Mouse (Mus musculus) CH12F3 (cell line): ENCODE data around the gene Klk5.

ENCODE experiments used
- in situ Hi-C: fragments of 300-500 bp; cut with MboI; formaldehyde crosslinking; loops from 2 replicates; pipeline ENCODE4 v1.14.3; 2020; ENCODE audit warnings: low sequenced_read_pairs

The Klk5 gene

GRCm38 (mm10) chr7:43841701-43842100, at the start of gene Klk5:
Gene Klk5, plus strand, starts transcription at chr7:43841971.
- in situ Hi-C loops: no loop called here

DNA sequence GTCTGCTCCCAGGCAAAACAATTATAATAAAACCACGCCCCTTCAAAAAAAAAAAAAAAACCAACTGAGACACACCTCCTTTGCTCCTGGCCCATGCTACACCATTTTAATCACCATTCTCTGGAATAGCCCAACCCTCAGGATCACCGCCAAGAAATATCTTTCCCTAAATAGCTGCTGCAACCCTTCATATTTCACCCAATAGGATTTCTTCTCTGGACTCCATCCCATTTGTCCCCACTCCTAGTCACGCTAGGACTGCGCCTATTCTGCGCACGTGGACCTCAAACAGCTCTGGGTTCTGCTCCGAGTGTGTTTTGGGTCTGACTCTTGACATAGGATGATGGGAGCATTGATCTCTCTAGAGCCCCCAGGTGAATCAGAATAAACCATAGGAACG, 45.4 kb upstream of the Klk5 start:
- in situ Hi-C loops: no loop called here

GRCm38 (mm10) chr7:43797333-43797769, 44.4 kb upstream of the Klk5 start, which contains the start of gene Klk8:
Gene Klk8, plus strand, starts transcription at chr7:43797577.
- in situ Hi-C loops: no loop called here

DNA sequence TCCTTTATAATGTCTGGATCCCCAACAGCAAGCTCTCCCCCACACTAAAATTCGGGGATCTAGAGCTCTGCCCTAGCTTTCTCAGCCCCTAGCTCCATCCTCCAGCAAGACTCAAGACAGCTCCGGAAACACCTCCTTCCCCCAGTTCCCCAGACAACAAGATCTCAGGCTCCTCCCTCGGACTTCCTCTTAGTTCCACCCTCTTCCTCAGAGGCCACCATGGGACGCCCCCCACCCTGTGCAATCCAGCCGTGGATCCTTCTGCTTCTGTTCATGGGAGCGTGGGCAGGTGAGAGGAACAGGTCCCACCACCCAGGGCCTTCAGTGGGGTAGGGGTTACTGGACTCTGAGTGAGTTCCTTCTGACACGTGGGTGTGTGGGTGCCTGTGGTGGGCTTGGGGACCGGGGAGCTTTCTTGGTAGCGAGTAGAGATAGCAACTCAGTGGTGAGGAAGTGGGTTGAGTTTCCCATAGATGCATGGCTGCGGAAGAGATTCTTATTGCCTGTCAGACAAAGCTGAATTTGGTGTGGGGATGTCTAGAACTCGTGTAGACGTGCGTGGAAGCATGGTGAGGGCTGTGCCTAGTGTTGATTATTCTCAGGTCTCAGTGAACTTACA, 43.8 kb upstream of the Klk5 start:
- in situ Hi-C loops: no loop called here

- in situ Hi-C loops: no loop called here
Observed at GRCm38 (mm10) chr7:43799876-43800275, 41.9 kb upstream of the Klk5 start.

GRCm38 (mm10) chr7:43810994-43811393, 30.8 kb upstream of the Klk5 start, which contains the start of gene Klk7:
Gene Klk7, plus strand, starts transcription at chr7:43811294.
- in situ Hi-C loops: no loop called here

GRCm38 (mm10) chr7:43815211-43815610, 26.6 kb upstream of the Klk5 start:
- in situ Hi-C loops: no loop called here

DNA sequence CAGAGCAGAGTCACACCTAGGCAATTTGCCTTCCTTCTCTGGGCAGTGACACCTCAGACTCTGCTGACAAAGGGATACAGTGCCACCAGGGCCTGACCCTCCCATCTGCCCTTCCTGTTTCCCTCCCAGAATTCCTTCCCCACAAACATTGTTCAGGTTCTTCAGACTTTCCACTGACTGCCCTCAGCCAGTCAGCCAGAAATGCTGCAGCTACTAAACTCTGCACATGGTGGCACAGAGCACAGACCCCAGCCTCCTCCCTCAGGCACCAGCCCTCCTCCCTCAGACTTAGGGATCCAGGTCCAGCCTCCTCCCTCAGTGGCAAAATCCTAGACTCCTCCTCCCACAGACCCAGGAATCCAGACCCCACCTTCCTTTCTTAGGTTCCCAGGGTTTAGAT, 25.0 kb upstream of the Klk5 start:
- in situ Hi-C loops: no loop called here

DNA sequence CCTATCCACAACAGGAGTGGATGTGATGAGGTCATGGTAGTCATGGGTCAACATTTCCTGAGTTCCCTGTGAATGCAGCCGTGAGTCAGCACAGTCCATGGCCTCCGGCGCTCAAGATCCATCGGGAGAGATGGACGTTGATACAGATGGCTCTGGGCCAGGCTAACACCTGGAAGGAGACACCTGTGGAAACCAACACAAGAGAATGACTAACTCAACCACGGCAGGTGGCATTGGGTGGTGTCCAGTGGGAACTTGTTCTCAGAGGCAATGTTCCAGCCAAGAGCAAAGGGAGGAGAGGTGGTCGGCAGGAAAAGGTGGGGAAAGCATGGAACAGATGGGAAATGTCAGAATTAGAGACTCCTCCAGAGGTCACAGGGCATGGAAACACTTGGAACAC, 20.2 kb upstream of the Klk5 start:
- in situ Hi-C loops: no loop called here

DNA sequence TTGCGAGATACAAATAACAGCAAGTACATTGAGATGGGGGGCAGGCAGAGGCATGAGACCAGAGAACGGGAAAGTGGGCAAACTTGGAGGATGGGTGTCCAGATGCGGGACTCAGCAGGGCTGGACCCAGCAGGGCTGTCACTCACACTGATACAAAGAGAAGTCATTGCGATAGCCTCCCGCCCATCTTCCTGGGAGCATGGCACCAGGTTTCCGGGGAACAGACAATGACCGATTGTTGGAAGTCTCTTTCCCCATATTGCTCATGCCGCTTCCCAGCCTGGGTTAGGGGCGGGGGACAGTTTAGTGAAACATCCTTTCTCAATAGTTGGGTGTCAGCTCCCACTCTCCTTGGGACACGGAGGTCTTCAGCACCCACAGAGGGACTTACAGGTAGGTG, 17.6 kb upstream of the Klk5 start, which contains the start of gene Klk6:
Gene Klk6 (plus strand): TSS at position 301 of the 400 bp plus-strand sequence.
- in situ Hi-C loops: no loop called here

DNA sequence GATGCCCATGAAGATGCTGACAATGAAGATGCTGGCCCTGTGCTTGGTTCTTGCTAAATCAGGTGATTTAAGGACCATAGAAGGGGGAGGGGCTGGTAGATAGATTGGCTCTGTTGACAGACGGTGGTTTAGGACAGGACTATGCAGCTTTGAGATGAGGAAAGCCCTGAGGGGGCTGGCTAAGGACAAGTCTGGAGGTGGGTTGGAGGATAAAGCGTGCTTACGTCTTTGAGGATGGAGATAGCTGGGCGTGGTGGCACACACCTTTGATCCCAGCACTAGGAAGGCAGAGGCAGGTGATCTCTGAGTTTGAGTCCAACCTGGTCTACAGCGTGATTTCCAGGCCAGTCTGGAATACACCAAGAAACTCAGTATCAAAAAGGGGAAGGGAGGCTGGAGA, 15.7 kb upstream of the Klk5 start:
- in situ Hi-C loops: no loop called here

GRCm38 (mm10) chr7:43827706-43828105, 14.1 kb upstream of the Klk5 start:
- in situ Hi-C loops: no loop called here

- in situ Hi-C loops: no loop called here
Observed at GRCm38 (mm10) chr7:43829006-43829405, 12.8 kb upstream of the Klk5 start.

- in situ Hi-C loops: no loop called here
Observed at GRCm38 (mm10) chr7:43843801-43844200, 2.0 kb downstream of the Klk5 start.

GRCm38 (mm10) chr7:43851616-43852015, 9.8 kb downstream of the Klk5 start:
- in situ Hi-C loops: no loop called here

DNA sequence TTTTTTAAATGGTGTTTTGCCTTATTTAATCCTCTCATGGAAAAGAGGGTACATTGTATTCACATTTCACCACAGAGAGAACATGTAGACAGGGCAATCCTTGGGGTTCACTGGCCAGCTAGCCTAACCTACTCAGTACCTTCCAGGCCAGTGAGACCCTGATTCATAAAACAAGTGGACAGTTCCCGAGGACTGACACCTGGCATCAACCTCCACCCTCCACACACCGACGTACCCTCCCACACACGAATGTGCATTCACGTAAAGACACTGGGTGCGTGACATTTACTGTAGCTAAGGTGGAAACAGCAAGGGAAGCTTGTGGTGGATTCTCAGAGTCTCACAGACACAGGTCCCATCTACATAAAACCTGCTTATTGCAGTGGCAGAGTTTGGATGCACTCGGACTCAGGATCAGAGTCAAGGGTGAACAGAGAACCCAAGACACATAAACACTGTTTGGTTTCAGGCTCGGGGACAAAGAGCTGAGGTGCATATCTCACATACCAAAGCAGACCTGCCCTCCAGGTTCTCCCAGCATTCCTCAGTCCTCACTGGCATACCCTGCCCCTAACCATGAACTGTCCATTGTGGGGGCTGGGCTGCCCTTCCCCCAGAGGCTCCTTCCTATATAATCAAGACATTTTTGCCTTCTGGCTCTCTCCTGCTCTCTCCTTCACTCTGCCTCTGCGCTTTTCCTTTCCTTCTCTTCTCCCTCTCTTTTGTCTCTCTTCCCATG, 13.0 kb downstream of the Klk5 start:
- in situ Hi-C loops: no loop called here

- in situ Hi-C loops: no loop called here
Observed at GRCm38 (mm10) chr7:43855709-43856108, 13.9 kb downstream of the Klk5 start.

DNA sequence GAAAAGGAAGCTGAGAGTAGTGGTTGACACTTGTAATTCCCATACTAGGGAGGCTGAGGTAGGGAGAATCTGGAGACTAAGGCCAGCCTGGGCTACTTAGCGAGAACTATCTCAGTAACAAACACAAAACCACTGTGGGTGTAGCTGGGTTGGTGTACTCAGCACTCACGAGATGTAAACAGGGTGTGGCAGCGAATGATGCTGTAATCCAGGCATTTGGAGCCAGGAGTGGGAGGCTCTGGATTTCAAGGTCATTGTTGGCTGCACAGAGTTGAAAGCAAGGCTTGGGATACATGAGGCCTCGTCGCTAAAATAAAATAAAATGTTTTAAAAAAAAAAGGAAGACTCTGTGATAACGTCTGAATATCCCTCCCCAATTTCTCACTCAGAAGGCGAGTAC, 14.5 kb downstream of the Klk5 start:
- in situ Hi-C loops: no loop called here

GRCm38 (mm10) chr7:43857501-43857900, 15.7 kb downstream of the Klk5 start:
- in situ Hi-C loops: no loop called here

DNA sequence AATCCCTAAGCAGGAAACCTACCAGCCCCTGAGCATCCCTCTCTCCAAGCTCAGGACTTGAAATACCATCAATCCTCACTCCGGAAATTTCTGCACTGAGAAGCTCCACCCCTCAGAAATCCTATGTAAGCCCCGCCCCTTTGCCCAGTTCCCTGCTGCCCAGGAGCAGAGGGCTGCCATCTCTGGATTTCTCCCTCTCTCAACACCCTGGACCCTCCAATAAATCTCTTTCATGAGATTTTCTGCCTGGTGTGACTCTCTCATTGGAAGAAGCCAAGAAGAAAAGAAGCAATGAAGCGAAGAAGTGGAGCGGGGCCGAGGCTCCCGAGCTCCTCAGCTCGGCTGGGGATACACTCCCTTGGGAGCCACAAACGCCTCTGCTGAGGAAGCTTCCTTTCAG, 18.6 kb downstream of the Klk5 start:
- in situ Hi-C loops: no loop called here

DNA sequence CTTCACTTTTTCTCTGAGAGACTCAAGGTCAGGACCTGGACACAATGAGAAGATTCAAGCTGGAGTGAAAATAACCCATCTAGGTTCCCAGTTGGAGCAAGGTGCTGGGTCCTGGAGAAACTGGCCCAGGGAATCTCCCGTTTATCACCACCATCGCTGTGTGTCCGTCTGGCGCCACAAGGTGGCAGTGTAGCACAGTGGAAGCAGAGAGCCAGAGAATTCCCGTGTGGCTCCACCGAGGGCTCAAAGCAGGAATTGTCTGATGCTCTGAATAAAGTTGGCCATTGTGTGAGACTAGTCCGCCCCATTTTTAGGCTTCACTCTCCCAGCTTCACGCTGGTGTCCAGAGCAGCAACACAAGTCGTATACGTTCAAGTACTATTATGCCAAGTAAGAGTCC, 31.5 kb downstream of the Klk5 start:
- in situ Hi-C loops: no loop called here

GRCm38 (mm10) chr7:43873674-43874073, 31.9 kb downstream of the Klk5 start:
- in situ Hi-C loops: no loop called here
